Mouse (Mus musculus): ENCODE results near the gene St6galnac3. TPM values are rescaled to one million over a fixed set of nuclear protein-coding genes. Genes with fewer than 3 reads are reported as not detected.

The St6galnac3 gene
- total and polyA plus RNA-seq, 3 experiments: 0.08 to 1.1 (median 0.38) TPM

- H3K36me3 ChIP-seq (replicated peaks in 1 of 2; ENCODE audit: control insufficient read depth in 1 of 2, insufficient read depth in 1 of 2, low read length in 1 of 2): no peaks in the 10 kb centered on the region
- no peak overlapping the region for H3K4me3 ChIP-seq (replicated peaks in 1 of 3; ENCODE audit: low read depth in 2 of 3, low read length in 2 of 3, poor library complexity in 1 of 3)
- no peaks in the 10 kb centered on the region for H3K79me2 ChIP-seq (replicated peaks; ENCODE audit: control insufficient read depth, extremely low read depth, insufficient read depth, poor library complexity, severe bottlenecking)
- H3K4me1 ChIP-seq (ENCODE audit: control insufficient read depth in 1 of 2, insufficient read depth in 2 of 2): no peaks in the 10 kb centered on the region; a peak in 1 of 4 replicates
- H3K9ac ChIP-seq (ENCODE audit: insufficient read depth, low read depth): no peak overlapping the region
- no peaks in the 10 kb centered on the region for H3K9me3 ChIP-seq (replicated peaks; ENCODE audit: low read length)
- dilution Hi-C loops (cut with MboI; ENCODE audit: extremely low pct_ligation_motif_present, extremely low pct_unique_long_range_greater_than_20kb, low sequenced_read_pairs) (no loop called here), in situ Hi-C loops (cut with MboI; ENCODE audit: low pct_ligation_motif_present, low pct_unique_long_range_greater_than_20kb, low sequenced_read_pairs) (no loop called here)
- H3K27me3 ChIP-seq (replicated peaks): no peaks in the 10 kb centered on the region
- TF ChIP-seq EP300 (IDR thresholded peaks at IDR 0.05; ENCODE audit: low read length) (no peak), USF2 (conservative IDR thresholded peaks at IDR 0.05; ENCODE audit: low read depth, low read length) (no peak), MXI1 (IDR thresholded peaks at IDR 0.05; ENCODE audit: low read depth, low read length) (no peak), USF1 (IDR thresholded peaks at IDR 0.05; ENCODE audit: low read depth, low read length) (no peak), CHD1 (IDR thresholded peaks at IDR 0.05; ENCODE audit: low read depth, low read length) (no peak), NRF1 (IDR thresholded peaks at IDR 0.05; ENCODE audit: low read depth, low read length) (no peak), PAX5 (IDR thresholded peaks at IDR 0.05; ENCODE audit: low read length) (no peak), SIN3A (IDR thresholded peaks at IDR 0.05; ENCODE audit: low read length) (no peak), MAZ (IDR thresholded peaks at IDR 0.05; ENCODE audit: low read depth, low read length) (no peak), UBTF (IDR thresholded peaks at IDR 0.05; ENCODE audit: low read depth, low read length) (no peak), ZNF384 (IDR thresholded peaks at IDR 0.05; ENCODE audit: low read depth, low read length) (no peak), JUND (conservative IDR thresholded peaks at IDR 0.05; ENCODE audit: low read depth, low read length) (no peak), TCF12 (IDR thresholded peaks at IDR 0.05; ENCODE audit: low read depth, low read length) (no peak), POLR2A (IDR thresholded peaks at IDR 0.05; ENCODE audit: low read depth, low read length) (no peak), RCOR1 (conservative IDR thresholded peaks at IDR 0.05; ENCODE audit: low read depth, low read length) (no peak), E2F4 (IDR thresholded peaks at IDR 0.05; ENCODE audit: insufficient replicate concordance, low read depth, low read length) (no peak)
- no peak overlapping the region for H3K4me2 ChIP-seq (ENCODE audit: insufficient read depth, low read depth, poor library complexity, severe bottlenecking)
- DNase-seq (ENCODE audit: extremely low read depth): no peak
- no peak overlapping the region for H3K27ac ChIP-seq (ENCODE audit: insufficient read depth, low read depth)
Observed at GRCm38 (mm10) chr3:153441329-153441728, 283.6 kb downstream of the St6galnac3 start.

- dilution Hi-C loops (cut with MboI; ENCODE audit: extremely low pct_ligation_motif_present, extremely low pct_unique_long_range_greater_than_20kb, low sequenced_read_pairs): no loop called here
- Histone ChIP-seq H3K4me3 (replicated peaks in 1 of 3; ENCODE audit: low read depth in 2 of 3, low read length in 2 of 3, poor library complexity in 1 of 3) (no peak overlapping the region), H3K27me3 (replicated peaks) (no peaks in the 10 kb centered on the region), H3K9me3 (replicated peaks; ENCODE audit: low read length) (no peaks in the 10 kb centered on the region), H3K4me1 (ENCODE audit: control insufficient read depth in 1 of 2, insufficient read depth in 2 of 2) (no peaks in the 10 kb centered on the region; a peak in 1 of 4 replicates), H3K4me2 (ENCODE audit: insufficient read depth, low read depth, poor library complexity, severe bottlenecking) (no peak overlapping the region), H3K27ac (ENCODE audit: insufficient read depth, low read depth) (no peak overlapping the region), H3K79me2 (replicated peaks; ENCODE audit: control insufficient read depth, extremely low read depth, insufficient read depth, poor library complexity, severe bottlenecking) (no peaks in the 10 kb centered on the region), H3K36me3 (replicated peaks in 1 of 2; ENCODE audit: control insufficient read depth in 1 of 2, insufficient read depth in 1 of 2, low read length in 1 of 2) (no peaks in the 10 kb centered on the region), H3K9ac (ENCODE audit: insufficient read depth, low read depth) (no peak overlapping the region)
- DNase-seq (ENCODE audit: extremely low read depth): no peak
- in situ Hi-C loops (cut with MboI; ENCODE audit: low pct_ligation_motif_present, low pct_unique_long_range_greater_than_20kb, low sequenced_read_pairs): no loop called here
- TF ChIP-seq UBTF (IDR thresholded peaks at IDR 0.05; ENCODE audit: low read depth, low read length) (no peak), E2F4 (IDR thresholded peaks at IDR 0.05; ENCODE audit: insufficient replicate concordance, low read depth, low read length) (no peak), MAZ (IDR thresholded peaks at IDR 0.05; ENCODE audit: low read depth, low read length) (no peak), POLR2AphosphoS2 (IDR thresholded peaks at IDR 0.05; ENCODE audit: low read depth, low read length) (no peak)
Observed at GRCm38 (mm10) chr3:153436076-153437021, 288.6 kb downstream of the St6galnac3 start.

Measured in CH12.LX (cell line).